Mouse (Mus musculus) embryonic fibroblast, embryonic 13.5 days (primary cell): ENCODE data around the gene Ugt1a5.

Experiments
- CTCF ChIP-seq: IDR thresholded peaks from 2 replicates; pipeline ENCODE4 v1.5.1; 2011; ENCODE audit warnings: mild to moderate bottlenecking, control low read depth, low read length, moderate library complexity, borderline replicate concordance; ENCODE audit not compliant: insufficient read depth
- POLR2A ChIP-seq: IDR thresholded peaks from 2 replicates; pipeline ENCODE4 v1.6.1; 2011; ENCODE audit warnings: low read depth, mild to moderate bottlenecking, control low read depth, low read length, moderate library complexity

GRCm38 (mm10) chr1:88240579-88240978 is 74.8 kb downstream of the Ugt1a5 start:
- no peak for TF ChIP-seq POLR2A
- no peak for TF ChIP-seq CTCF
